Mouse (Mus musculus) ES-Bruce4 (cell line): Measurements from ENCODE around the gene Naa40.

ENCODE experiments used
- CTCF ChIP-seq: IDR thresholded peaks from one replicate; pipeline ENCODE4 v1.8.1; 2011; ENCODE audit warnings: low read depth, low read length
- EP300 ChIP-seq: IDR thresholded peaks from 2 replicates; pipeline ENCODE4 v1.6.1; 2011; ENCODE audit warnings: low read depth, low read length; ENCODE audit not compliant: insufficient read depth
- POLR2A ChIP-seq: IDR thresholded peaks from one replicate; pipeline ENCODE4 v1.8.1; 2011; ENCODE audit warnings: low read length; ENCODE audit not compliant: insufficient read depth

- TF ChIP-seq POLR2A, result no peak
- no peak for TF ChIP-seq CTCF
- TF ChIP-seq EP300, result no peak
Measured at GRCm38 (mm10) chr19:7226511-7226914, 14.5 kb downstream of the Naa40 start.
